Mouse (Mus musculus) heart, embryonic 14.5 days (tissue): ENCODE results near the gene Itk. TPM values are rescaled to one million over a fixed set of nuclear protein-coding genes. Genes with fewer than 3 reads are reported as not detected.

Experiments
- ATAC-seq: fragments of 200-750 bp; cut with Nextera tagmentation; 2 replicates; pipeline ENCODE4 v1.8.0; 2017; ENCODE audit warnings: low read depth, moderate TSS enrichment; ENCODE audit not compliant: insufficient number of reproducible peaks, insufficient read depth, low FRiP score
- H3K27ac ChIP-seq, 2 experiments: fragments of 200-500 bp in 1 of 2; fragments of 300-500 bp in 1 of 2; sonication (generic) in 1 of 2; replicated peaks in 1 of 2; 2 replicates each; pipeline ENCODE4 v1.5.1; 2012 to 2014; ENCODE audit warnings: low read depth in 2 of 2, low read length in 2 of 2, control low read depth in 1 of 2, mild to moderate bottlenecking in 1 of 2, mixed read lengths in 1 of 2; ENCODE audit not compliant: control insufficient read depth in 1 of 2, insufficient read depth in 1 of 2
- H3K27me3 ChIP-seq: fragments of 300-500 bp; sonication (generic); 2 replicates; pipeline ENCODE4 v1.6.1; 2014; ENCODE audit warnings: mild to moderate bottlenecking, low read length, control low read depth; ENCODE audit not compliant: control insufficient read depth, insufficient read depth
- H3K36me3 ChIP-seq: fragments of 300-500 bp; sonication (generic); 2 replicates; pipeline ENCODE4 v1.6.1; 2014; ENCODE audit warnings: mild to moderate bottlenecking, control low read depth, low read length, mixed read lengths; ENCODE audit not compliant: control insufficient read depth, insufficient read depth
- H3K4me1 ChIP-seq, 2 experiments: fragments of 200-500 bp in 1 of 2; fragments of 300-500 bp in 1 of 2; sonication (generic) in 1 of 2; 2 replicates each; pipeline ENCODE4 v1.6.1; 2012 to 2014; ENCODE audit warnings: low read length in 2 of 2, control low read depth in 1 of 2, mixed read lengths in 1 of 2; ENCODE audit not compliant: control insufficient read depth in 2 of 2, insufficient read depth in 2 of 2
- H3K4me2 ChIP-seq: fragments of 300-500 bp; sonication (generic); 2 replicates; pipeline ENCODE4 v1.6.1; 2014; ENCODE audit warnings: mild to moderate bottlenecking, low read length
- H3K4me3 ChIP-seq, 2 experiments: fragments of 200-500 bp in 1 of 2; fragments of 300-500 bp in 1 of 2; sonication (generic) in 1 of 2; 2 replicates each; pipeline ENCODE4 v1.5.1; 2012 to 2014; ENCODE audit warnings: low read length in 2 of 2, mild to moderate bottlenecking in 2 of 2, control low read depth in 1 of 2, low read depth in 1 of 2, moderate library complexity in 1 of 2; ENCODE audit not compliant: control insufficient read depth in 1 of 2, insufficient read depth in 1 of 2
- H3K9ac ChIP-seq: fragments of 300-500 bp; sonication (generic); 2 replicates; pipeline ENCODE4 v1.6.1; 2014; ENCODE audit warnings: mild to moderate bottlenecking, low read length
- H3K9me3 ChIP-seq: fragments of 300-500 bp; sonication (generic); 2 replicates; pipeline ENCODE4 v1.6.1; 2016; ENCODE audit warnings: low read length, control low read depth; ENCODE audit not compliant: control insufficient read depth
- WGBS: fragments of 180-500 bp; shearing (Covaris S2); extraction: QIAGEN DNeasy Blood & Tissue Kit; methylation state at CpG from one replicate; pipeline ENCODE4 v1.1.7; 2014; 5-methylcytosine and 5-hydroxymethylcytosine counted together
- polyA plus RNA-seq: library from polyadenylated mRNA; unstranded; fragments of >200 nt; fragmentation: Nextera tagmentation; extraction: Ambion mirVana; gene quantifications from 2 replicates; pipeline ENCODE4 v1.2.1, GENCODE M21; 2014

The Itk gene
- polyA plus RNA-seq, 1 experiment from 2014 or later, result not detected

GRCm38 (mm10) chr11:46398933-46399383, 9.6 kb upstream of the Itk start:
- Histone ChIP-seq H3K36me3 (no peaks in the 10 kb centered on the region), H3K4me3 (no peak overlapping the region), H3K4me1 (no peaks in the 10 kb centered on the region), H3K27ac (no peak overlapping the region), H3K9me3 (no peaks in the 10 kb centered on the region), H3K9ac (no peak overlapping the region), H3K27me3 (no peaks in the 10 kb centered on the region), H3K4me2 (no peak overlapping the region)
- no peak for ATAC-seq
- WGBS, result 62% methylated on average over 5 of the region's 5 CpGs

- Histone ChIP-seq H3K27ac (no peak overlapping the region), H3K9me3 (no peaks in the 10 kb centered on the region), H3K4me3 (no peak overlapping the region), H3K36me3 (no peaks in the 10 kb centered on the region), H3K4me2 (no peak overlapping the region), H3K9ac (no peak overlapping the region), H3K27me3 (no peaks in the 10 kb centered on the region), H3K4me1 (no peaks in the 10 kb centered on the region)
- WGBS, result 75% methylated on average over 4 of the region's 4 CpGs
- no peak for ATAC-seq
These were observed 9.2 kb upstream of the Itk start for GRCm38 (mm10) chr11:46398473-46398872.

GRCm38 (mm10) chr11:46397900-46398299, 8.6 kb upstream of the Itk start:
- H3K9me3 ChIP-seq, result no peaks in the 10 kb centered on the region
- no peak for ATAC-seq
- H3K4me2 ChIP-seq, result no peak overlapping the region
- no peak overlapping the region for H3K27ac ChIP-seq
- WGBS, result 64% methylated on average over 2 of the region's 2 CpGs
- H3K4me1 ChIP-seq, result no peaks in the 10 kb centered on the region
- no peak overlapping the region for H3K4me3 ChIP-seq
- H3K36me3 ChIP-seq, result no peaks in the 10 kb centered on the region
- no peak overlapping the region for H3K9ac ChIP-seq
- no peaks in the 10 kb centered on the region for H3K27me3 ChIP-seq

GRCm38 (mm10) chr11:46396860-46397179, 7.5 kb upstream of the Itk start:
- no peak for ATAC-seq
- WGBS, result 37% methylated on average over 4 of the region's 4 CpGs
- H3K27me3 ChIP-seq, result no peaks in the 10 kb centered on the region
- no peaks in the 10 kb centered on the region for H3K9me3 ChIP-seq
- no peaks in the 10 kb centered on the region for H3K36me3 ChIP-seq
- H3K4me2 ChIP-seq, result no peak overlapping the region
- H3K9ac ChIP-seq, result no peak overlapping the region
- no peaks in the 10 kb centered on the region for H3K4me1 ChIP-seq
- H3K27ac ChIP-seq, result no peak overlapping the region
- H3K4me3 ChIP-seq, result no peak overlapping the region

- H3K4me2 ChIP-seq, result no peak within 1 kb of the TSS
- no peaks in the 10 kb centered on the region for H3K9me3 ChIP-seq
- H3K36me3 ChIP-seq, result no peaks in the 10 kb centered on the region
- 67% methylated on average over 13 of the region's 13 CpGs for WGBS
- H3K4me3 ChIP-seq, result no peak within 1 kb of the TSS
- H3K4me1 ChIP-seq, result no peaks in the 10 kb centered on the region
- H3K27me3 ChIP-seq, result no peaks in the 10 kb centered on the region
- no peak within 1 kb of the TSS for H3K27ac ChIP-seq
- no peak for ATAC-seq
- no peak within 1 kb of the TSS for H3K9ac ChIP-seq
These were observed 7.0 kb upstream of the Itk start, which contains the start of gene Fam71b for GRCm38 (mm10) chr11:46396167-46396859. Gene Fam71b (plus strand): TSS chr11:46396559.

GRCm38 (mm10) chr11:46395698-46396097, 6.4 kb upstream of the Itk start:
- Histone ChIP-seq H3K9ac (no peak overlapping the region), H3K4me1 (no peaks in the 10 kb centered on the region), H3K9me3 (no peaks in the 10 kb centered on the region), H3K4me2 (no peak overlapping the region), H3K4me3 (no peak overlapping the region), H3K36me3 (no peaks in the 10 kb centered on the region), H3K27me3 (no peaks in the 10 kb centered on the region), H3K27ac (no peak overlapping the region)
- no peak for ATAC-seq
- WGBS, result 88% methylated on average over 2 of the region's 2 CpGs

GRCm38 (mm10) chr11:46395088-46395487, 5.8 kb upstream of the Itk start:
- Histone ChIP-seq H3K27ac (no peak overlapping the region), H3K4me1 (no peaks in the 10 kb centered on the region), H3K9ac (no peak overlapping the region), H3K4me3 (no peak overlapping the region), H3K4me2 (no peak overlapping the region), H3K9me3 (no peaks in the 10 kb centered on the region), H3K36me3 (no peaks in the 10 kb centered on the region), H3K27me3 (no peaks in the 10 kb centered on the region)
- 83% methylated on average over 2 of the region's 2 CpGs for WGBS
- ATAC-seq, result no peak

- H3K27ac ChIP-seq, result no peak overlapping the region
- H3K9me3 ChIP-seq, result no peaks in the 10 kb centered on the region
- H3K9ac ChIP-seq, result no peak overlapping the region
- no peak overlapping the region for H3K4me2 ChIP-seq
- H3K4me3 ChIP-seq, result no peak overlapping the region
- H3K4me1 ChIP-seq, result no peaks in the 10 kb centered on the region
- no peaks in the 10 kb centered on the region for H3K36me3 ChIP-seq
- no peak for ATAC-seq
- 65% methylated on average over 4 of the region's 4 CpGs for WGBS
- no peaks in the 10 kb centered on the region for H3K27me3 ChIP-seq
These were observed 4.1 kb upstream of the Itk start for GRCm38 (mm10) chr11:46393413-46393812.
